Mouse (Mus musculus) ES-Bruce4 (cell line): ENCODE results near the gene Clec4a4. TPM values are rescaled to one million over a fixed set of nuclear protein-coding genes. Genes with fewer than 3 reads are reported as not detected.
A peak's percentile ranks its signal among the peaks of the same experiment; 100 is the strongest.
"Not testable (repeated sequence)": the region's sequence is repeated elsewhere in the genome, so short reads cannot be mapped to it uniquely, and the experiment has no call there.

Source experiments
- H3K27ac ChIP-seq: 2 replicates; pipeline ENCODE4 v1.5.1; 2012; ENCODE audit warnings: low read length, inconsistent platforms; ENCODE audit not compliant: insufficient read depth
- H3K27me3 ChIP-seq: 2 replicates; pipeline ENCODE4 v1.6.1; 2012; ENCODE audit warnings: mild to moderate bottlenecking, low read length, inconsistent platforms; ENCODE audit not compliant: control insufficient read depth, poor library complexity, insufficient read depth, severe bottlenecking
- H3K36me3 ChIP-seq: 2 replicates; pipeline ENCODE4 v1.6.1; 2012; ENCODE audit warnings: inconsistent platforms, mild to moderate bottlenecking, low read length, moderate library complexity; ENCODE audit not compliant: control insufficient read depth, poor library complexity, insufficient read depth, severe bottlenecking
- H3K4me1 ChIP-seq: one replicate; pipeline ENCODE4 v1.8.1; 2011; ENCODE audit warnings: low read length; ENCODE audit not compliant: control insufficient read depth, insufficient read depth
- H3K4me3 ChIP-seq: 2 replicates; pipeline ENCODE4 v1.5.1; 2011; ENCODE audit warnings: low read depth, mild to moderate bottlenecking, low read length
- H3K9ac ChIP-seq: 2 replicates; pipeline ENCODE4 v1.6.1; 2012; ENCODE audit warnings: low read depth, mild to moderate bottlenecking, inconsistent platforms; ENCODE audit not compliant: poor library complexity, severe bottlenecking
- H3K9me3 ChIP-seq: replicated peaks from 2 replicates; pipeline ENCODE4 v1.6.1; 2012; ENCODE audit warnings: mild to moderate bottlenecking, low read length, inconsistent platforms; ENCODE audit not compliant: control insufficient read depth, poor library complexity, insufficient read depth, severe bottlenecking
- CTCF ChIP-seq: IDR thresholded peaks from one replicate; pipeline ENCODE4 v1.8.1; 2011; ENCODE audit warnings: low read depth, low read length
- EP300 ChIP-seq: IDR thresholded peaks from 2 replicates; pipeline ENCODE4 v1.6.1; 2011; ENCODE audit warnings: low read depth, low read length; ENCODE audit not compliant: insufficient read depth
- POLR2A ChIP-seq: IDR thresholded peaks from one replicate; pipeline ENCODE4 v1.8.1; 2011; ENCODE audit warnings: low read length; ENCODE audit not compliant: insufficient read depth
- polyA plus RNA-seq: library from polyadenylated mRNA; stranded (reverse); fragments of >200 nt; gene quantifications from 2 replicates; pipeline ENCODE4 v1.2.4, GENCODE M21; 2011; ENCODE audit warnings: low read depth; ENCODE audit not compliant: missing spikeins, insufficient read depth, insufficient read length

Gene Clec4a4
- not detected in 2 replicates for polyA plus RNA-seq

DNA sequence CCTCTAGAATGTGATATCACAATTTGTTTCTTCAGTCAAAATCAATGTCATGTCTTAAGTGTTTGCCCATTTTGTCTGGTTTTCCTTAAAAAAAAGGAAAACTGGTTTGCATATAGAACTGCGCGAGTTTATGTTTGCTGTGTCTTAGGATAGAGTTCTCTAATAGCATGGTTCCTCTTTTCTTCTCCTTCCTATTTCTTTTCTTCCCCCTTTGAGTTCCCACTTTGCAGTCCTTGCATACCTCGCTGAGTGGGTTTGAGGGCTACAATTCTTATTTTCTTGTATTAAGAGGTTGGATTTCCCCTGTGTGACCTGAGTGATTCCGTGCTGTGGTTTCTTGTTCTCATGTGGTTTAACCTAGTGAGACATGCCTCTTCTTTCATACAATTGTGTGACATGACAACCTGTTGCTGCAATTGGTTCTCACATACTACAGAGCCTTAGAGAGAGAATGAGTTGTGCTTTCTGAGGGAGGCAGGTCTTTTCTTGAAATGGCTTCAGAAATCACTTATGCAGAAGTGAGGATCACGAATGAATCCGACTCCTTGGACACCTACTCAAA is at the start of gene Clec4a4:
TSS of gene Clec4a4 (plus strand) at position 492 of the 562 bp plus-strand sequence.
- Histone ChIP-seq H3K9ac (no peak within 1 kb of the TSS), H3K36me3 (no peaks in the 10 kb centered on the region), H3K27ac (no peak within 1 kb of the TSS), H3K27me3 (no peaks in the 10 kb centered on the region), H3K9me3 (0 out of 2 replicates have a peak, but pooled peaks cover 11% of the 10 kb centered on the region), H3K4me3 (no peak within 1 kb of the TSS), H3K4me1 (no peaks in the 10 kb centered on the region)
- TF ChIP-seq POLR2A (no peak), CTCF (no peak), EP300 (no peak)

DNA sequence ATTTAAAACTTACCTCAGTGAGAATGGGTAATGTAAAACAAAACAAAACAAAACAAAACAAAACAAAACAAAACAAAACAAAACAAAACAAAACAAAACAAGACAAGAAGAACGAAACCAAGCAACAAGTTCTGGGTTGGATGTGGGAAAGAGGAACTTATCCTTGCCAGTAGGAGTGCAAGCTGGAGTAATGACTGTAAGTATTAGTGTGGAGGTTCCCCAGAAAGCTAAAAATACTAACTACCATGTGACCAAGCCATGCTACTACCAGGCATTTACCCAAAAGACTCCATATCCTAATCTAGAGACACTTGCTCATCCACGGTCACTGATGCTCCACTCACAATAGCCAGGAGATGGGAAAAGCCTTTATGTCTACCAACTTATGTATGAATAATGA is 43.4 kb upstream of the Clec4a4 start:
- H3K4me3 ChIP-seq: no peak overlapping the region
- TF ChIP-seq EP300 (no peak), POLR2A (no peak), CTCF (no peak)
- H3K9ac ChIP-seq: no peak overlapping the region
- H3K4me1 ChIP-seq: no peaks in the 10 kb centered on the region
- H3K9me3 ChIP-seq: 0 out of 2 replicates have a peak, but pooled peaks cover 3% of the 10 kb centered on the region
- H3K27me3 ChIP-seq: no peaks in the 10 kb centered on the region; the same call in 1 of the 2 replicates
- no peak overlapping the region for H3K27ac ChIP-seq
- no peaks in the 10 kb centered on the region for H3K36me3 ChIP-seq

DNA sequence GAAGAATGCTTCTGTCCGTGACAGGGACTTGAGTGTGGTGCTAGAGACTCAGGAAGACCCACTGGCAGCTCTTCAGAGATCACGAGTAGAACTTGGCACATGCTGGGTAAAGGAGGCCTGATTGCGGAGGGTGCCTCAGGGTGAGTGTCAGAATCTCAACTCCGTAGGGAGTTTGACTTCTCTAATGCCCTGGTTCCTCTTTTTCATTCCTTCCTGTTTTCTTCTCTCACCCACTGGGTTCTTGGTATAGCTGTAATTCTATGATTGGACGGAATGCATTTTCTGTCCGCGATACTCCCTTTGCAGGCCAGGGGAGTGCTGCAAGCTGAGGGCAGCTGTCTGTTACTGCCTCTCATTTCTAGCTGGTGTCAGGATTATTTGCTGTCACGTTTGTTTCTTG is 37.8 kb upstream of the Clec4a4 start, which contains the start of gene Clec4a3:
TSS of gene Clec4a3 (plus strand) at position 115 of the 400 bp plus-strand sequence.
- no peak for TF ChIP-seq POLR2A
- no peak for TF ChIP-seq EP300
- no peak for TF ChIP-seq CTCF
- H3K4me3 ChIP-seq: no peak within 1 kb of the TSS
- no peaks in the 10 kb centered on the region for H3K36me3 ChIP-seq
- H3K4me1 ChIP-seq: no peaks in the 10 kb centered on the region
- H3K9ac ChIP-seq: no peak within 1 kb of the TSS
- no peak within 1 kb of the TSS for H3K27ac ChIP-seq
- H3K27me3 ChIP-seq: no peaks in the 10 kb centered on the region
- H3K9me3 ChIP-seq: peaks cover 10% of the 10 kb centered on the region

DNA sequence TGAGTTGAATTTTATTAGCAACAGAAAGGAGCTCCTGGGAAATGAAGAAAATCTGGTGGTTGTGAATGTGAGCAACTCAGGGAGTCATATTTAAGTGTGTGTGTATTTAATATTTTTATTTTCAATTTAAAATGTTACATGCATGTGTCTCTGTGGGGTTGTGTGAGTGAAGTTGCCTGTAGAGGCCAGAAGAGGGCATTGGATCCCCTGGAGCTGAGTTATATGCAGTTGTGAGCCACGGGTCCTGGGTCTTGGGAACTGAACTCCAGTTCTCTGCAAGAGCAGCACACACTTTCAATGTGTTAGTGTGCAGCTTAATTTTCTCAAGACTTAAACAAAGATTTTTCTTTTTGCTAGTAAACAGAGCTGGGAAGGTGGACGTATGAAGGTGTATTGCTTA is 25.6 kb upstream of the Clec4a4 start:
- Histone ChIP-seq H3K9ac (no peak overlapping the region), H3K27ac (no peak overlapping the region), H3K4me1 (no peaks in the 10 kb centered on the region), H3K36me3 (no peaks in the 10 kb centered on the region), H3K9me3 (peaks cover 14% of the 10 kb centered on the region), H3K4me3 (no peak overlapping the region), H3K27me3 (no peaks in the 10 kb centered on the region)
- TF ChIP-seq POLR2A (no peak), CTCF (peak; percentile 32), EP300 (no peak)

DNA sequence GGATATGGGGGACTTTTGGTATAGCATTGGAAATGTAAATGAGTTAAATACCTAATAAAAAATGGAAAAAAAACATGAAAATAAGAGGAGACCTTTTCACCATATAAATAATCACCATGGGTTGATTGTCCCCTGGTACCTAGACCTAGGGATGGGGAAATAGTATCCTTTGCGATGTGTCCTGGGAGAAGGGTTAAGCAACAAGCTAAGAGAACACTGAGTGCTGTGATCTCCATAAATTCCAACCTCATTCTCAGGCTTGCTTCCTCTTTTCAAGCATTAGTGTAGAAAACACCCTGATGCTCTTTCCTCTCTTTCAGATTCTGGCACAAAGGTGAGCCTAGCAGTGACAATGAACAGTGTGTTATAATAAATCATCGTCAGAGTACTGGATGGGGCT is 21.1 kb upstream of the Clec4a4 start:
- Histone ChIP-seq H3K9me3 (no peaks in the 10 kb centered on the region), H3K36me3 (no peaks in the 10 kb centered on the region), H3K27ac (no peak overlapping the region), H3K4me1 (no peaks in the 10 kb centered on the region), H3K27me3 (no peaks in the 10 kb centered on the region), H3K9ac (no peak overlapping the region), H3K4me3 (no peak overlapping the region)
- TF ChIP-seq CTCF (no peak), EP300 (no peak), POLR2A (no peak)

DNA sequence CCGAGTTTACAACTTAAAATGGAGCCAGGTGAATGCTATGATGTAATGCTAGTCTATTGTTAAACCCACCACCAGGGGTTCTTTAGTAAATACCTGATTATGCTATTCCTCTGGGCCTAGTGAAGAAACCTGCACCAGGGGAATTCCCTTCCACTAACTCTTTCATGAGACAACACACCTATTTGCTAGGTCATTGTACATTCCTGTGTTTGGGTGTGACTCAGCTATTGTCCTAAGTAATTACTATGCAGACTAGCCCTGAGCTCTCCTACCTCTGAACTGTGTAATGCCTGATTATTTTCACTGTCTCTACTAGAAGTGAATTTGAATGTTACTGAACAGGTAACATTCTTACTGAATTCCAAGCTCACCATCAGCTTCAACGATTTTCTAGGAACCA is 14.5 kb downstream of the Clec4a4 start:
- H3K36me3 ChIP-seq, H3K9ac ChIP-seq, H3K4me3 ChIP-seq, H3K27me3 ChIP-seq, H3K27ac ChIP-seq, H3K4me1 ChIP-seq: not testable (repeated sequence)
- H3K9me3 ChIP-seq: peaks cover 14% of the 10 kb centered on the region
